Mouse (Mus musculus): ENCODE measurements around the gene Fam198a.

GRCm38 (mm10) chr9:121982665-121983064 lies 31.9 kb downstream of the Fam198a start:
- TF ChIP-seq GATA1 (IDR thresholded peaks at IDR 0.05; ENCODE audit: borderline replicate concordance, low read length), result no peak
- no peak for TF ChIP-seq FLI1 (IDR thresholded peaks at IDR 0.05; ENCODE audit: low read length)
